Mouse (Mus musculus): Measurements from ENCODE around the gene Bicc1.

DNA sequence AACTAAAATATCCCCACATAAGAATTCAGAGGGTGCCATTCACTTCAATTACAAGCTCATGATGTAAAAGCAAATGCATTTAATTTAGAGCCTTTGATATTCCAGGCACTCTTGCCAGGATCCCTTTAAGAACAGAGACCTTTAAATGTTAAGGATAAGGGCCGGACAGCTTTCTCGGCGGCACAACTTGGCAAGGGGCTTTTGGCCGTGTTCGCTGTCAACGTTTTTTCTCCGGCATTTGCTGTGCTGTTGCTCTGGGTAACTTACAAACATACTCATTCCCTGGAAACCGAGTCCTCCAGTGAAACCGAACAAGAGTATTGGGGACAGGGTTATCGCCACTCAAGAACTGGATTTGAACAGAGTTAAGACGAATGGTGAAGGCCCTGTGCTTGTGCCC lies 188.3 kb downstream of the Bicc1 start:
- TF ChIP-seq CTCF (IDR thresholded peaks at IDR 0.05) (no peak), POLR2A (IDR thresholded peaks at IDR 0.05; ENCODE audit: insufficient read depth, low read depth, low read length) (no peak)

All from heart, adult 2 months (tissue).